Mouse (Mus musculus) stomach, postnatal 0 days (tissue): ENCODE measurements around the gene Olfr907. TPM values are rescaled to one million over a fixed set of nuclear protein-coding genes. Genes with fewer than 3 reads are reported as not detected.

ENCODE experiments used
- ATAC-seq: fragments of 200-750 bp; cut with Nextera tagmentation; 2 replicates; pipeline ENCODE4 v1.8.0; 2017; ENCODE audit not compliant: low FRiP score, low TSS enrichment
- DNase-seq: peaks from one replicate; pipeline ENCODE4 v3.0.0-alpha.2; 2016; ENCODE audit warnings: low spot score
- H3K27ac ChIP-seq: fragments of 300-500 bp; sonication (generic); replicated peaks from 2 replicates; pipeline ENCODE4 v1.5.1; 2014; ENCODE audit warnings: mild to moderate bottlenecking, control low read depth
- H3K27me3 ChIP-seq: fragments of 300-500 bp; sonication (generic); 2 replicates; pipeline ENCODE4 v1.6.1; 2014; ENCODE audit warnings: low read length; ENCODE audit not compliant: control insufficient read depth, insufficient read depth
- H3K36me3 ChIP-seq: fragments of 300-500 bp; sonication (generic); 2 replicates; pipeline ENCODE4 v1.6.1; 2014; ENCODE audit warnings: low read length, mixed read lengths; ENCODE audit not compliant: control insufficient read depth, insufficient read depth
- H3K4me1 ChIP-seq: fragments of 300-500 bp; sonication (generic); replicated peaks from 2 replicates; pipeline ENCODE4 v1.6.1; 2014; ENCODE audit warnings: antibody characterized with exemption; ENCODE audit not compliant: control insufficient read depth, insufficient read depth
- H3K4me2 ChIP-seq: fragments of 300-500 bp; sonication (generic); replicated peaks from 2 replicates; pipeline ENCODE4 v1.6.1; 2014; ENCODE audit warnings: low read depth, mild to moderate bottlenecking, control low read depth, moderate library complexity
- H3K4me3 ChIP-seq: fragments of 300-500 bp; sonication (generic); 2 replicates; pipeline ENCODE4 v1.5.1; 2014; ENCODE audit warnings: low read depth, low read length, control low read depth
- H3K9ac ChIP-seq: fragments of 300-500 bp; sonication (generic); 2 replicates; pipeline ENCODE4 v1.6.1; 2014; ENCODE audit warnings: mild to moderate bottlenecking, low read length, control low read depth, mixed read lengths
- H3K9me3 ChIP-seq: fragments of 300-500 bp; sonication (generic); 2 replicates; pipeline ENCODE4 v1.6.1; 2016; ENCODE audit warnings: low read length; ENCODE audit not compliant: control insufficient read depth
- CTCF ChIP-seq: IDR thresholded peaks from 2 replicates; pipeline ENCODE4 v1.5.1; 2016; ENCODE audit warnings: antibody characterized with exemption, low read depth, mild to moderate bottlenecking, moderate library complexity
- EP300 ChIP-seq: optimal IDR thresholded peaks from 2 replicates; pipeline ENCODE3; 2016; ENCODE audit warnings: antibody characterized with exemption
- WGBS: fragments of 180-500 bp; shearing (Covaris S2); extraction: QIAGEN DNeasy Blood & Tissue Kit; methylation state at CpG from one replicate; pipeline ENCODE4 v1.1.7; 2014; 5-methylcytosine and 5-hydroxymethylcytosine counted together
- polyA plus RNA-seq: library from polyadenylated mRNA; unstranded; fragments of >200 nt; fragmentation: Nextera tagmentation; extraction: Ambion mirVana; gene quantifications from 2 replicates; pipeline ENCODE4 v1.2.1, GENCODE M21; 2015

The Olfr907 gene
- not detected in 2 replicates for polyA plus RNA-seq

DNA sequence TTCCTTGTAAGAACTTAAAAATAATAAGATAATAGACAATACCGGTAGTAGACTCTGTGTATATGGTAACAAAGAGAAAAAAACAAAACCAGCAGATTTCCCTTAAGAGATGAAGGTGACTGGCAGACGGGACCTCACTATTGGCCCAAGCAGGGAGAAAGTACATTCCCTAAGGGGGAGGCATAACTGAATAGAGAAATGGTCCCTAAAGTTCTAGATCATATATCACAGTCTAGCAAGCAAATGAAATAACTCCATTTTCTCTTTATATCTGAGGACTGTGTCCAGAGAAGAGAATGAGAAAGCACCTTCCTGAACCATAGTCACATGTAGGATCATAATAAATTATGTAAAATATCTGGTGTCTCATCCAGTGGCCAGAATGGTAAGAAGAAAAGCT lies at the start of gene Olfr907:
TSS of gene Olfr907 (plus strand) at position 301 of the 400 bp plus-strand sequence.
- no peaks in the 10 kb centered on the region for H3K36me3 ChIP-seq
- no peak within 1 kb of the TSS for H3K27ac ChIP-seq
- H3K4me1 ChIP-seq: no peaks in the 10 kb centered on the region
- no peaks in the 10 kb centered on the region for H3K27me3 ChIP-seq
- H3K9me3 ChIP-seq: no peaks in the 10 kb centered on the region
- WGBS: 71% methylated on average over 2 of the region's 2 CpGs
- TF ChIP-seq CTCF: no peak
- TF ChIP-seq EP300: no peak
- ATAC-seq (no peak), DNase-seq (no peak)
- no peak within 1 kb of the TSS for H3K4me2 ChIP-seq
- no peak within 1 kb of the TSS for H3K4me3 ChIP-seq
- no peak within 1 kb of the TSS for H3K9ac ChIP-seq

DNA sequence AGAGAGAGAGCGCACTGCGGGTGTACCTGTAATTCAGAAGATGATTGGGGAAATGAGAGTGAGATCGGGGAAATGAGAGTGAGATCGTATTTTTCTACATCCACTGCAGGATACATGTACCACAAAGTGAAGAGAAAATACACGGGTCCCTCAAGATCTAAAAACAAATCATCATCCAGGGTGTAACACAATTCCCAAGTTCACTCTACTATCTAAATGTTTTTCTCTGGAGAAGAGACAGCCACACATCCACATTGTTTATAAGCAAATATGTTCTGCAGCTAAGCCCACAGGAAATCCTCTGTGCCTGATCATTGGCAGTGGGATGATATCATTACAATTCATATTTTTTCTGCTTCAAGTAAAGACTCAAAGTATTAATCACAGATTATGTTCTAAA lies 48.2 kb upstream of the Olfr907 start, which contains the start of gene Olfr902:
TSS of gene Olfr902 (plus strand) at position 301 of the 400 bp plus-strand sequence.
- H3K27me3 ChIP-seq: no peaks in the 10 kb centered on the region
- H3K4me3 ChIP-seq: no peak within 1 kb of the TSS
- ATAC-seq (no peak), DNase-seq (no peak)
- no peaks in the 10 kb centered on the region for H3K36me3 ChIP-seq
- H3K27ac ChIP-seq: no peak within 1 kb of the TSS
- no peak within 1 kb of the TSS for H3K4me2 ChIP-seq
- TF ChIP-seq EP300: no peak
- no peak for TF ChIP-seq CTCF
- H3K9me3 ChIP-seq: no peaks in the 10 kb centered on the region
- H3K9ac ChIP-seq: no peak within 1 kb of the TSS
- WGBS: 90% methylated on average over 5 of the region's 5 CpGs
- H3K4me1 ChIP-seq: no peaks in the 10 kb centered on the region

DNA sequence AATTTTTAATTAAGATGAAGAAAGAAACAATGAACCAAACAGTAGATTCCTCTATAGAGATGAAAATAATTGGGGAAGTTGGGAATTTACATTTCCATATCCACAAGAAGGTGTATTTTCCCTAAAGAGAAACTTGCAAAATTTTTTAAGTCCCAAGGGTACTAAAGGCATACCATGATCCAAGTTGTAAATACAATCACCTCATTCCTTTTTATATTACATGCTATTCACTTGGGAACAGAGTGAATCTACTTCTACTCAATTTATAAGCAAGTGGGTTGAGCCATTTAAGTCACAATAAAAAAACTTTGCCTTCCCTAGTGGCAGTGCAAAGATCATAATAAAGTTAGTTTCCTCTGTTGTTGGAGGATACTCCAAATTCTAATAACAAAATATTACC lies 32.8 kb upstream of the Olfr907 start, which contains the start of gene Olfr904:
TSS of gene Olfr904 (plus strand) at position 301 of the 400 bp plus-strand sequence.
- no peak within 1 kb of the TSS for H3K4me2 ChIP-seq
- no peak for DNase-seq

DNA sequence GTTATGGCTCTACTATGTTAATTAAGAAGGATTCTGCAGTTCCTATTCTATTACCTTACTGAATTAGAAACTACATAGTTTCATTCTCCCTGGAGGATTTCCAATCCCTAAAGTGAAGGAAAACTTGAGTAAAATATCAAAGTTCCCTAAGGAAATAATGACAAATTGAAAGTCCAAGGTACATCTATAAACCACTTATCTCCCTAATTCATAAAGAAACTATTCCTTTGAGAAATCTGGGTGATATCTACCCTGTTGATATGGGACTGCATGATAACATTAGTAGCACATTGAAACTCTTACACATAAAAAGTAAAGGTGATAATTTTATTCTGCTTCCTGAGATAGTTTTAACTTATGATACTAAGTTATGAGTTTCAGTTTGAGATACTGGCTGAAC lies 24.8 kb upstream of the Olfr907 start, which contains the start of gene Olfr905:
TSS of gene Olfr905 (plus strand) at position 301 of the 400 bp plus-strand sequence.
- H3K9me3 ChIP-seq: no peaks in the 10 kb centered on the region
- DNase-seq (no peak), ATAC-seq (no peak)
- H3K4me3 ChIP-seq: no peak within 1 kb of the TSS
- no peak within 1 kb of the TSS for H3K9ac ChIP-seq
- H3K4me1 ChIP-seq: no peaks in the 10 kb centered on the region
- H3K27me3 ChIP-seq: no peaks in the 10 kb centered on the region
- no peaks in the 10 kb centered on the region for H3K36me3 ChIP-seq
- no peak within 1 kb of the TSS for H3K27ac ChIP-seq
- no peak within 1 kb of the TSS for H3K4me2 ChIP-seq
- TF ChIP-seq EP300 (no peak), CTCF (no peak)

More for the DNA sequence above, 32.8 kb upstream of the Olfr907 start, which contains the start of gene Olfr904:
- TF ChIP-seq CTCF (no peak), EP300 (no peak)
- H3K9me3 ChIP-seq: no peaks in the 10 kb centered on the region
- H3K36me3 ChIP-seq: no peaks in the 10 kb centered on the region
- H3K27me3 ChIP-seq: no peaks in the 10 kb centered on the region
- ATAC-seq: no peak
- no peak within 1 kb of the TSS for H3K27ac ChIP-seq
- H3K4me3 ChIP-seq: no peak within 1 kb of the TSS
- no peaks in the 10 kb centered on the region for H3K4me1 ChIP-seq
- H3K9ac ChIP-seq: no peak within 1 kb of the TSS

DNA sequence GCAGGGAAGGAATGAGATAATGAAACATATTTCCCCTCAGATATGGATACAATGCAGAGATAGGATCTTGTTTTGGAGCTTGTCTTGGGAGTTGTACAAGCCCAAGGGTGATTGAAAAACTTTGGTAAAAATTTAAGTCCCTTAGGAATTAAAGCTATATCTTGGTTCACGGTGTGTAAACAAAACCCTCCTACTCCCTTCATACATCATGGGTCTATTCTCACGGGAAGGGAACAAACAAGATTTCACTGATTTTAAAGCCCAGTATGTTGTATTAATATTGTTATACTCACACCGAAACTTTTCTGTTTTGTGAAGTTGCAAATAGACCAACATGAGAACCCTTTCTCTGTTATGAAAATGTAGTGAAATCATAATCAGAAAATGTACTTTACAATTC lies 8.8 kb upstream of the Olfr907 start, which contains the start of gene Olfr906:
TSS of gene Olfr906 (plus strand) at position 301 of the 400 bp plus-strand sequence.
- WGBS: 60% methylated on average over 3 of the region's 3 CpGs
- DNase-seq: no peak
- TF ChIP-seq EP300 (no peak), CTCF (no peak)

DNA sequence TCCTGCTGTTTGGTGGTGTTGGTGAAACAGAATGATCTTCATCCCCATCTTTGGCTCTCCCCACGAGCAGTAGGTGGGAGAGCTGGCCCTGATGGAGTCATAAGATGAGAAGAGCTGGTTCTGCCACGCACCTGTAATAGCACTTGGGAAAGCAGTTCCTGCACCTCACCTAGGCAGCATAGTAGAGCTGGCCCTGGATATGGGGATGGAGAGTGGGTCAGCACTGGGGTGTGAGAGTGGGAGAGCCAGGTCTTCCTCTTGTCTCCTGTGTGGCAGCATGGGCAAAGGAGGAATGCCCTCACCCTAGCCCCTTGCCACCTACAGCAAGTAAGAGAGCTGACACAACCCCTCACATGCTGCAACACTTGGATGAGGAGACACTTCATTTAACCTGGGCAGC lies 16.8 kb downstream of the Olfr907 start:
- ATAC-seq (no peak; the same call in 1 of the 2 replicates), DNase-seq (no peak)
- H3K9me3 ChIP-seq: no peaks in the 10 kb centered on the region
- H3K27me3 ChIP-seq: no peaks in the 10 kb centered on the region
- H3K27ac ChIP-seq: no peak overlapping the region
- H3K9ac ChIP-seq: no peak overlapping the region
- 63% methylated on average over 2 of the region's 2 CpGs for WGBS
- no peak overlapping the region for H3K4me2 ChIP-seq
- no peaks in the 10 kb centered on the region for H3K4me1 ChIP-seq
- no peak for TF ChIP-seq EP300
- TF ChIP-seq CTCF: no peak
- H3K4me3 ChIP-seq: no peak overlapping the region
- H3K36me3 ChIP-seq: no peaks in the 10 kb centered on the region

More for the DNA sequence above, 8.8 kb upstream of the Olfr907 start, which contains the start of gene Olfr906:
- H3K4me2 ChIP-seq: no peak within 1 kb of the TSS
- no peak within 1 kb of the TSS for H3K9ac ChIP-seq
- no peak for ATAC-seq
- no peak within 1 kb of the TSS for H3K27ac ChIP-seq
- no peaks in the 10 kb centered on the region for H3K36me3 ChIP-seq
- H3K9me3 ChIP-seq: no peaks in the 10 kb centered on the region
- no peak within 1 kb of the TSS for H3K4me3 ChIP-seq
- H3K4me1 ChIP-seq: no peaks in the 10 kb centered on the region
- no peaks in the 10 kb centered on the region for H3K27me3 ChIP-seq
